Mouse (Mus musculus): ENCODE data around the gene Btnl6. TPM values are rescaled to one million over a fixed set of nuclear protein-coding genes. Genes with fewer than 3 reads are reported as not detected.
"Not testable (repeated sequence)": the region's sequence is repeated elsewhere in the genome, so short reads cannot be mapped to it uniquely, and the experiment has no call there.

Btnl6 gene
- polyA plus RNA-seq, 1 experiment from 2014 or later = 30.9 TPM

DNA sequence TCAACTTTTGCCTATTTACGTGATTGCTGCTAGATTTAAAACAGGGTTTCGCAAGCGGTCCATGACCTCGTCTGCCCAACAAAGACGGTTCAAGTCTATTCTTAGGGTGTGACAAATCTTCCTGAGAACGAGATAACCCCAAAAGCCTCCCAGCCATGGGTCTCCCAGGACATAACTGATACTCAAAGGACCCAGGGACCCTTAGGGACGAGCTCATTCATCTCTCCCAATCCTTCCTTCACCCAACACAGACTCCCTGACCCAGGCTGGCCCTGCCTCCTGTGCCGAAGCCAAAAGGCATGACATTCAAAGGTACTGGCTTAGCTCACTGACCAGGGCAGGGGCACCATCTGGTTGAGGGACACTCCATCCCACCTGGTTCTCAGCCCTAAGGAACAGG is 39.3 kb upstream of the Btnl6 start:
- H3K27me3 ChIP-seq (replicated peaks; ENCODE audit: control insufficient read depth, insufficient read depth, low read length) = no peaks in the 10 kb centered on the region
- H3K4me2 ChIP-seq (ENCODE audit: low read depth, low read length) = no peak overlapping the region
- H3K4me3 ChIP-seq (ENCODE audit: low read length) = no peak overlapping the region
- H3K27ac ChIP-seq (ENCODE audit: low read length) = no peak overlapping the region
- no peak for ATAC-seq
- no peaks in the 10 kb centered on the region for H3K36me3 ChIP-seq (ENCODE audit: control insufficient read depth, insufficient read depth, low read length)
- H3K9ac ChIP-seq (ENCODE audit: low read depth, low read length) = no peak overlapping the region
- 0 out of 2 replicates have a peak, but pooled peaks cover 3% of the 10 kb centered on the region for H3K4me1 ChIP-seq (ENCODE audit: control insufficient read depth, insufficient read depth, low read length)
- WGBS = 79% methylated on average over 8 of the region's 8 CpGs
- no peaks in the 10 kb centered on the region for H3K9me3 ChIP-seq (ENCODE audit: control insufficient read depth, low read length)

DNA sequence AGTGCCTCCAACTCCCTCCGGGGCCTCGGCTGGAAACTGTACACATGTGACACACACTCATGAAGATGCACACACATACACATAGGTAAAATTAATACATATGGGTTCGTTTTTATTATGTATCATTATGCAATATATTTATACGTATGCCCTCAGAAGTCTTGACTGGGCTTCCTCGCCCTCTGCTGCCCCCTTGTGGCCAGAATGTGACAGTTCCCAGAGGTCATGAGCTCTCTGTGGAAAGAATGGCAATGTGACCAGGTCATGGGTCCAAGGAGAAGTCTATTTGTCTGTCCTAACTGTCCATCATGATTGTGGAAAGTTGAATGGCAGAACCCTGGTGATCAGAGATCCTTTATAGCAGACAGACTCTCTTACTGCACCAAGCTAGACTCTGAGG is 38.3 kb upstream of the Btnl6 start:
- Histone ChIP-seq H3K27ac (ENCODE audit: low read length) (no peak overlapping the region), H3K4me2 (ENCODE audit: low read depth, low read length) (no peak overlapping the region), H3K4me1 (ENCODE audit: control insufficient read depth, insufficient read depth, low read length) (0 out of 2 replicates have a peak, but pooled peaks cover 3% of the 10 kb centered on the region), H3K36me3 (ENCODE audit: control insufficient read depth, insufficient read depth, low read length) (no peaks in the 10 kb centered on the region), H3K27me3 (replicated peaks; ENCODE audit: control insufficient read depth, insufficient read depth, low read length) (no peaks in the 10 kb centered on the region), H3K9ac (ENCODE audit: low read depth, low read length) (no peak overlapping the region), H3K4me3 (ENCODE audit: low read length) (no peak overlapping the region), H3K9me3 (ENCODE audit: control insufficient read depth, low read length) (no peaks in the 10 kb centered on the region)
- ATAC-seq = no peak; the same call in 1 of the 2 replicates
- WGBS = 18% methylated on average over 5 of the region's 5 CpGs

DNA sequence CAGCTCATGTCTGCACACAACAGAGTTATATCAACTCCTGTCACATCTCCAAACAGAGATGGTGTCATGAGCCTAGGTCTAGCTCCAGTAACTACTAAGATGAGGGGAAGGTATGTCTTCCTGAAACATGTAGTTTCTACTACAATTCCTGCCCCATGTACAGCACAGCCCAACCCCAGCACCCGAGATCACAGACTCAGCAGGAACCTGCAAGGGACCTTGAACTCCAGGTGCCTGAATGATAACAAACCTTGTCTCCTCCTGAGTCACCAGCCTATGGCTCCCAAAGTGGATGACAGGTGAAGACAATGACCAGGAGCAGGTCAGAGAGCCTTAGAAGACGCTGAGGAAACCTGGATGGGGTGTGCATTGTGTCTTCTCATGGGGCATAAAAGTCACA is 32.7 kb upstream of the Btnl6 start:
- Histone ChIP-seq H3K9me3 (ENCODE audit: control insufficient read depth, low read length) (no peaks in the 10 kb centered on the region), H3K4me3 (ENCODE audit: low read length) (no peak overlapping the region), H3K27me3 (replicated peaks; ENCODE audit: control insufficient read depth, insufficient read depth, low read length) (no peaks in the 10 kb centered on the region), H3K4me2 (ENCODE audit: low read depth, low read length) (no peak overlapping the region), H3K27ac (ENCODE audit: low read length) (no peak overlapping the region), H3K36me3 (ENCODE audit: control insufficient read depth, insufficient read depth, low read length) (no peaks in the 10 kb centered on the region), H3K9ac (ENCODE audit: low read depth, low read length) (no peak overlapping the region), H3K4me1 (ENCODE audit: control insufficient read depth, insufficient read depth, low read length) (no peaks in the 10 kb centered on the region)
- WGBS = 61% methylated on average over 2 of the region's 2 CpGs
- peak; percentile 61; the same call in 1 of the 2 replicates for ATAC-seq

DNA sequence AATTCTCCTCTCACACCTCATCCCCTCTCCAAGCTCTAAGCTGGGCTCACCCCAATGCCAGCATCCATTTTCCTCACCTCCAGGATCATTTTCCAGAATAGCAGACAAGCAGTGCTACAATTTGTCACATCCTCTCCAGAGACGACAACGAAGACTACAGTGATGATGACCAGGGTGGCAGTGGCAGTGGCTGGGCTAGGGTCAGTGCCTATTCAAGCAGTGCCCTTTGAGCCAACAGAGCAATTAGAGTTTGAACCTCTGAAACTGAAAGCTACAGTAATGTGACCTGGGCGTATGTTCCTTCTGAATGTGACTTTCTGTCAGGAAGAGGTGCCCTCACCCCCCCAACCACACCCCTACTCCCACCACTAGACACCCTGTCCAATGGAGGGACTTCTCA is 32.0 kb upstream of the Btnl6 start:
- Histone ChIP-seq H3K9ac (ENCODE audit: low read depth, low read length) (no peak overlapping the region), H3K27ac (ENCODE audit: low read length) (no peak overlapping the region), H3K36me3 (ENCODE audit: control insufficient read depth, insufficient read depth, low read length) (no peaks in the 10 kb centered on the region), H3K9me3 (ENCODE audit: control insufficient read depth, low read length) (no peaks in the 10 kb centered on the region), H3K4me3 (ENCODE audit: low read length) (no peak overlapping the region), H3K27me3 (replicated peaks; ENCODE audit: control insufficient read depth, insufficient read depth, low read length) (no peaks in the 10 kb centered on the region), H3K4me1 (ENCODE audit: control insufficient read depth, insufficient read depth, low read length) (no peaks in the 10 kb centered on the region), H3K4me2 (ENCODE audit: low read depth, low read length) (no peak overlapping the region)
- no peak for ATAC-seq
- whole genome bisulfite sequencing = 86% methylated on average over 3 of the region's 3 CpGs

DNA sequence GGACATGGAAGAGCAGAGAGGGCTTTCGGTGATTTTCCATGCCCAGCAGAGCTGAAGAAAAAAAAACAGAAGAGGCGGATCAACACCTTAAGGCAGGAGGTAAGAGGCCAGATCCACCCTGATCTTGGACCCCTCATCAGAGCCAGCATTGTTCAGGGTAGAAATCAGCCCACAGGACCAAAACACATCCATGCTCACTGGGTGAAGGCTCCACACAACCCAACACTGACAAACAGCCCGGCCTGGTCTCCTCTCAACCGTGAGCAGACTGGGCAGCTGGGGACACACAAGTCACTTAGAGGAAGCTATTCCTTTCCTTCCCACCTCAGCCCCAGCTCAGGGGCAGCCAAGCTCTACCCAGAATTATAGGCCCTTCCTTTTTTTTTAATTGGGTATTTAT is 30.4 kb upstream of the Btnl6 start:
- 85% methylated on average over 4 of the region's 4 CpGs for WGBS
- Histone ChIP-seq H3K27ac (ENCODE audit: low read length) (no peak overlapping the region), H3K36me3 (ENCODE audit: control insufficient read depth, insufficient read depth, low read length) (no peaks in the 10 kb centered on the region), H3K4me3 (ENCODE audit: low read length) (no peak overlapping the region), H3K4me2 (ENCODE audit: low read depth, low read length) (no peak overlapping the region), H3K27me3 (replicated peaks; ENCODE audit: control insufficient read depth, insufficient read depth, low read length) (no peaks in the 10 kb centered on the region), H3K9me3 (ENCODE audit: control insufficient read depth, low read length) (no peaks in the 10 kb centered on the region), H3K9ac (ENCODE audit: low read depth, low read length) (no peak overlapping the region), H3K4me1 (ENCODE audit: control insufficient read depth, insufficient read depth, low read length) (no peaks in the 10 kb centered on the region)
- ATAC-seq = no peak

DNA sequence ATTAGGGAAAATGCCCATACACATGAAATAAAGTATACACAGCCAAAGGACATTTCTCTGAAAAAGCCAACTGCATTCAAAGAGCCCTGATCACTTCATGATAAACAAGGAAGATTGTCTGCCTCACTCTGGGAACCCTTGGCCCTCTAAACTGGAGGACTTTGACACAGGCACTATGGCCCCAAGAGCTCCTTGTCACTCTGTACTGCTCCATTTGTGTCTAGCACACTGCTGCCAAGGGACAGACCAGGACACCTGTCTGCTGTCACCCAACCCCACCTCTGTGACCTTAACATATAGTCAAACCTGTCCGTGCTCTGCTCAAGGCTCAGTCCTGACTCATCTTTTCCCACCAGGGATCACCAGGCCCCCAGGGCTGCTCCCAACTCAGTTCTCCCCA is 29.6 kb upstream of the Btnl6 start:
- H3K27ac ChIP-seq (ENCODE audit: low read length) = peak overlapping the region; percentile 24; the same call in 1 of the 2 replicates
- no peak overlapping the region for H3K4me3 ChIP-seq (ENCODE audit: low read length)
- 86% methylated on average over 1 of the region's 1 CpGs for WGBS
- peak; percentile 87 for ATAC-seq
- no peaks in the 10 kb centered on the region for H3K27me3 ChIP-seq (replicated peaks; ENCODE audit: control insufficient read depth, insufficient read depth, low read length)
- H3K9ac ChIP-seq (ENCODE audit: low read depth, low read length) = no peak overlapping the region
- H3K9me3 ChIP-seq (ENCODE audit: control insufficient read depth, low read length) = no peaks in the 10 kb centered on the region
- no peaks in the 10 kb centered on the region for H3K36me3 ChIP-seq (ENCODE audit: control insufficient read depth, insufficient read depth, low read length)
- H3K4me1 ChIP-seq (ENCODE audit: control insufficient read depth, insufficient read depth, low read length) = no peaks in the 10 kb centered on the region
- H3K4me2 ChIP-seq (ENCODE audit: low read depth, low read length) = no peak overlapping the region

DNA sequence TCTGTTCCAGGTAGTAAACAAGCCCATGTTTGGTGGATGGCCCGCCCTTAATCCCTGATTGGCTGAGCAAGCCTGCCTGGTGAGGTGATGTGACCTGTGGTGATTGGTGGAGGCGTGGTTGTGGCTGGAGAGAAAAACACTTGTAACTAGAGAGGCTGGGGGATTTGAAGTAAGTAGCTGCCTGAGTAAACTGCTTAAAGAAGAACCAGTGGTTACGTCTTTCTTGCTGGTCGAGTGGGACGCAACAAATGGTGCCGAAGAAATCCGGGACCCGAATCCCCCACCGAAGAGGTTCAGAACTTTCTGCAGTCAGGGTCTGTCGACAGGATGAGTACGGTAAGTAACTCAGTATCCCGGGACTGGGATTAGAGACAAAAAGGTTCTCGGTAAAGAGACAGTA is 26.4 kb upstream of the Btnl6 start:
- 94% methylated on average over 12 of the region's 13 CpGs for WGBS
- H3K9me3 ChIP-seq (ENCODE audit: control insufficient read depth, low read length); ATAC-seq; H3K4me3 ChIP-seq (ENCODE audit: low read length); H3K27me3 ChIP-seq (replicated peaks; ENCODE audit: control insufficient read depth, insufficient read depth, low read length); H3K4me2 ChIP-seq (ENCODE audit: low read depth, low read length); H3K27ac ChIP-seq (ENCODE audit: low read length); H3K36me3 ChIP-seq (ENCODE audit: control insufficient read depth, insufficient read depth, low read length); H3K9ac ChIP-seq (ENCODE audit: low read depth, low read length); H3K4me1 ChIP-seq (ENCODE audit: control insufficient read depth, insufficient read depth, low read length): not testable (repeated sequence)

DNA sequence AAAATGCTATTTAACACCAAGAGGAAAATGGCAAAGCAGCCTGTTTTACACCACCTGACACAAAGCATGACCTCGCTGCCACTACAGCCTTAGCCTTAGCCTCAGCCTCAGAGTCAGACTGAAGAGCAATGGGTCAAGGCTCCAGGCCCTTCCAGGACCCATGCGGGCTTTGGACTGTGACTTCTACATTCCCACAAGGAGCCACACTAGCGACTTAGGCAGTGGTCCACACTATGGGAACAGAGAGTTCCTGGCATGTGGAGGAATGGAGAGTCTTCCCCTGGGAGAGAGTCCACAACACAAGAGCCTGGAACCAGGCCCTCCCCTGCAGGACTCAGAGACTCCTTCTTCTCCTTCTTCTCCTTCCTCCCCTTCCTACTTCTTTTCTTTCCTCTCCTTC is 15.5 kb upstream of the Btnl6 start:
- Histone ChIP-seq H3K4me2 (ENCODE audit: low read depth, low read length) (no peak overlapping the region), H3K9ac (ENCODE audit: low read depth, low read length) (no peak overlapping the region), H3K4me1 (ENCODE audit: control insufficient read depth, insufficient read depth, low read length) (no peaks in the 10 kb centered on the region), H3K4me3 (ENCODE audit: low read length) (no peak overlapping the region), H3K36me3 (ENCODE audit: control insufficient read depth, insufficient read depth, low read length) (no peaks in the 10 kb centered on the region), H3K27me3 (replicated peaks; ENCODE audit: control insufficient read depth, insufficient read depth, low read length) (no peaks in the 10 kb centered on the region), H3K27ac (ENCODE audit: low read length) (no peak overlapping the region), H3K9me3 (ENCODE audit: control insufficient read depth, low read length) (no peaks in the 10 kb centered on the region)
- 85% methylated on average over 3 of the region's 3 CpGs for WGBS
- no peak for ATAC-seq

DNA sequence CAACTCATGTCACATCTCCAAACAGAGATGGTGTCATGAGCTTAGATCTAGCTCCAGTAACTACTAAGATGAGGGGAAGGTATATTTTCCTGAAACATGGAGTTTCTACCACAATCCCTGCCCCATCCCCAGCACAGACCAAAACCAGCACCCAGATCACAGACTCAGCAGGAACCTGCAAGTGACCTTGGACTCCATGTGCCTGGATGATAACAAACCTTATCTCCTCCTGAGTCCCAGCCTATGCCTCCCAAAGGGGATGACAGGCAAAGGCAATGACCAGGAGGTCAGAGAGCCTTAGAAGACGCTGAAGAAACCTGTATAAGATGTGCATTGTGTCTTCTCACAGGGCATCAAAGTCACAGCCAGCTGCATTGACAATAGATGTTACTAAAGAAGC is 1.8 kb upstream of the Btnl6 start:
- no peaks in the 10 kb centered on the region for H3K36me3 ChIP-seq (ENCODE audit: control insufficient read depth, insufficient read depth, low read length)
- no peak overlapping the region for H3K9ac ChIP-seq (ENCODE audit: low read depth, low read length)
- WGBS = 68% methylated on average over 1 of the region's 1 CpGs
- ATAC-seq = peak; percentile 86
- H3K4me2 ChIP-seq (ENCODE audit: low read depth, low read length) = no peak overlapping the region
- H3K4me3 ChIP-seq (ENCODE audit: low read length) = no peak overlapping the region
- H3K9me3 ChIP-seq (ENCODE audit: control insufficient read depth, low read length) = no peaks in the 10 kb centered on the region
- no peaks in the 10 kb centered on the region for H3K27me3 ChIP-seq (replicated peaks; ENCODE audit: control insufficient read depth, insufficient read depth, low read length)
- H3K27ac ChIP-seq (ENCODE audit: low read length) = peak overlapping the region; percentile 65
- no peaks in the 10 kb centered on the region for H3K4me1 ChIP-seq (ENCODE audit: control insufficient read depth, insufficient read depth, low read length)

DNA sequence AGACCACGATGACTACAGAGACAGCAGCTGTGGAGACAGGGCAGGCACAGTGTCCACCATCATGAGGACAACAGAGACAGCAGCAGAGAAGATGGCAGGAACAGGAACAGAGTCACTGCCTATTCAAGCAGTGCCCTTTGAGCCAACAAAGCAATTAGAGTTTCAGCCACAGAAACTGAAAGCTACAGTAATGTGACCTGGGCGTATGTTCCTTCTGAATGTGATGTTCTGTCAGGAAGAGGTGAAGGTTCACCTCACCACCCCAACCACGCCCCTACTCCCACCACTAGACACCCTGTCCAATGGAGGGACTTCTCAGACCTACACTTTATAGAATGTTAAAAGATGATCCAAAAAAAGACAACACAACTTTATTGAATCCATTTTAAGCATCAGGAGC is 1.4 kb upstream of the Btnl6 start:
- ATAC-seq = peak; percentile 87
- not testable (repeated sequence) for H3K36me3 ChIP-seq (ENCODE audit: control insufficient read depth, insufficient read depth, low read length); H3K4me1 ChIP-seq (ENCODE audit: control insufficient read depth, insufficient read depth, low read length); H3K9me3 ChIP-seq (ENCODE audit: control insufficient read depth, low read length); H3K27me3 ChIP-seq (replicated peaks; ENCODE audit: control insufficient read depth, insufficient read depth, low read length)
- 58% methylated on average over 3 of the region's 3 CpGs for WGBS
- H3K27ac ChIP-seq (ENCODE audit: low read length) = peak overlapping the region; percentile 80
- peak overlapping the region; percentile 48; the same call in 1 of the 2 replicates for H3K4me2 ChIP-seq (ENCODE audit: low read depth, low read length)
- peak overlapping the region; percentile 26 for H3K4me3 ChIP-seq (ENCODE audit: low read length)
- H3K9ac ChIP-seq (ENCODE audit: low read depth, low read length) = peak overlapping the region; percentile 60; the same call in 1 of the 2 replicates

Data from intestine, embryonic 16.5 days (tissue).